Mouse (Mus musculus): ENCODE data around the gene Camk1d. TPM values are rescaled to one million over a fixed set of nuclear protein-coding genes. Genes with fewer than 3 reads are reported as not detected.
"Not testable (repeated sequence)": the region's sequence is repeated elsewhere in the genome, so short reads cannot be mapped to it uniquely, and the experiment has no call there.

Camk1d gene
- polyA plus RNA-seq, 1 experiment, result 9.8 TPM

DNA sequence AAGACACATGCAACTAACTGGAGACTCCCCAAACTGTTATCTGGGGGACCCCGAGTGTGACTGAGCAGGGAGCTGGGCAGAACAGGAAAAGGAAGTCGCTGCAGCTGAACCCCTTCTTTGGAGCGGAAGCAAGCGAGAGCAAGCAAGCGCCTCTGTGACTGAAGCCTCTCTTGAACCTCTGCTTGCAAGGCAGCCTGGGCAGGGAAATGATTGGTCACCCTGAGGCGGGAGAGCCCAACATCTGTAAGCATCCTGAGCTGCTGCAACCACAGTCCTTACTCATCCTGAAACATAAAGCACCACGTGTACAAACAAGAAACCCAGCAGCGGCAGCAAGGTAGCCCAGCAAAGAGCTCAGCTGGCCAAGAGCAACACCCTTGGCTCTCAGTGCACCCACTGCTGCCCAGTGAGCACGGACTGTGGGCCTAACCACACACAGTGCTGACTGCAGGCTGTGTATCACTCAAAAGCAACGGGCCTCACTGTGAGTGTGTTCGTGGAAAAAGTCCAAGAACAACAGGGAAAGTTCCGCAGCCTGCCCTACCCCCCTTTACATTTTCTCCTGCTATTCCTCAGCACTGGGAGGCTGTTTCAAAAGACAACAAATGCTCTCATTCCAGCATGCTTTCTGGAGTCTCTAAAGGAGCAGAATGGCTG is 100.5 kb downstream of the Camk1d start:
- peaks cover 3% of the 10 kb centered on the region for H3K4me1 ChIP-seq (ENCODE audit: control insufficient read depth, insufficient read depth, low read length)
- 10% methylated on average over 12 of the region's 12 CpGs for WGBS
- no peak overlapping the region for H3K27ac ChIP-seq (ENCODE audit: control insufficient read depth, insufficient read depth, low read depth, low read length, poor library complexity)
- no peak overlapping the region for H3K4me3 ChIP-seq (replicated peaks; ENCODE audit: control insufficient read depth, low read depth, low read length)
- no peak for TF ChIP-seq CTCF (IDR thresholded peaks at IDR 0.05; ENCODE audit: control insufficient read depth, insufficient read depth, low read length)
- TF ChIP-seq POLR2A (IDR thresholded peaks at IDR 0.05; ENCODE audit: borderline replicate concordance, control insufficient read depth, low read depth, low read length), result no peak

GRCm38 (mm10) chr2:5611601-5612000 is 102.7 kb downstream of the Camk1d start:
- peaks cover 3% of the 10 kb centered on the region for H3K4me1 ChIP-seq (ENCODE audit: control insufficient read depth, insufficient read depth, low read length)
- 59% methylated on average over 1 of the region's 1 CpGs for WGBS

GRCm38 (mm10) chr2:5610521-5610920 is 103.8 kb downstream of the Camk1d start:
- TF ChIP-seq POLR2A (IDR thresholded peaks at IDR 0.05; ENCODE audit: borderline replicate concordance, control insufficient read depth, low read depth, low read length), result no peak
- TF ChIP-seq CTCF (IDR thresholded peaks at IDR 0.05; ENCODE audit: control insufficient read depth, insufficient read depth, low read length), result no peak
- 83% methylated on average over 4 of the region's 4 CpGs for WGBS
- H3K4me1 ChIP-seq (ENCODE audit: control insufficient read depth, insufficient read depth, low read length), result peaks cover 3% of the 10 kb centered on the region

More at GRCm38 (mm10) chr2:5611601-5612000, 102.7 kb downstream of the Camk1d start:
- H3K27ac ChIP-seq (ENCODE audit: control insufficient read depth, insufficient read depth, low read depth, low read length, poor library complexity), result no peak overlapping the region
- no peak overlapping the region for H3K4me3 ChIP-seq (replicated peaks; ENCODE audit: control insufficient read depth, low read depth, low read length)
- TF ChIP-seq CTCF (IDR thresholded peaks at IDR 0.05; ENCODE audit: control insufficient read depth, insufficient read depth, low read length) (no peak), POLR2A (IDR thresholded peaks at IDR 0.05; ENCODE audit: borderline replicate concordance, control insufficient read depth, low read depth, low read length) (no peak)

GRCm38 (mm10) chr2:5607920-5608841 is 106.1 kb downstream of the Camk1d start:
- Histone ChIP-seq H3K4me1 (ENCODE audit: control insufficient read depth, insufficient read depth, low read length) (no peaks in the 10 kb centered on the region), H3K4me3 (replicated peaks; ENCODE audit: control insufficient read depth, low read depth, low read length) (no peak overlapping the region), H3K27ac (ENCODE audit: control insufficient read depth, insufficient read depth, low read depth, low read length, poor library complexity) (no peak overlapping the region)
- WGBS, result 84% methylated on average over 11 of the region's 11 CpGs
- TF ChIP-seq CTCF (IDR thresholded peaks at IDR 0.05; ENCODE audit: control insufficient read depth, insufficient read depth, low read length) (no peak), POLR2A (IDR thresholded peaks at IDR 0.05; ENCODE audit: borderline replicate concordance, control insufficient read depth, low read depth, low read length) (no peak)

More at GRCm38 (mm10) chr2:5610521-5610920, 103.8 kb downstream of the Camk1d start:
- H3K27ac ChIP-seq (ENCODE audit: control insufficient read depth, insufficient read depth, low read depth, low read length, poor library complexity), result no peak overlapping the region
- no peak overlapping the region for H3K4me3 ChIP-seq (replicated peaks; ENCODE audit: control insufficient read depth, low read depth, low read length)

- no peaks in the 10 kb centered on the region for H3K4me1 ChIP-seq (ENCODE audit: control insufficient read depth, insufficient read depth, low read length)
- 36% methylated on average over 3 of the region's 3 CpGs for WGBS
- TF ChIP-seq POLR2A (IDR thresholded peaks at IDR 0.05; ENCODE audit: borderline replicate concordance, control insufficient read depth, low read depth, low read length) (no peak), CTCF (IDR thresholded peaks at IDR 0.05; ENCODE audit: control insufficient read depth, insufficient read depth, low read length) (no peak)
- H3K4me3 ChIP-seq (replicated peaks; ENCODE audit: control insufficient read depth, low read depth, low read length), result no peak overlapping the region
- no peak overlapping the region for H3K27ac ChIP-seq (ENCODE audit: control insufficient read depth, insufficient read depth, low read depth, low read length, poor library complexity)
Observed at GRCm38 (mm10) chr2:5605849-5606248, 108.5 kb downstream of the Camk1d start.

DNA sequence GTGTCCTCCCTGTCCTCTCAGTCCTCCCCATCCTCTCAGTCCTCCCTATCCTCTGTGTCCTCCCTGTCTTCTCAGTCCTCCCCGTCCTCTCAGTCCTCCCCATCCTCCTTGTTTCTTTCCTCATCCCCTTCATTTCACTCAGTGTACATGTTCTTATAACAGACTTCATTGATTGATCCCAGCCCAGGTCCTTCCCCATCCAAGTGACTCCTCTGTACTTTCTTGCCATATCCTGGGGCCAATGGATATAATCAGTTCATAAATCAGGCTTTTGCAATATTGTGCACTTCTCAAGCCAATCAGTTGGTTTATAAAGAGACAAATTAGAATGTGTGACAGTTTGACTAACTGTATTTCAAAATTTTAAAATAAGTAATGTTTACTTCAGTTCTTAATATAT is 112.3 kb downstream of the Camk1d start:
- WGBS, result 70% methylated on average over 1 of the region's 1 CpGs
- TF ChIP-seq CTCF (IDR thresholded peaks at IDR 0.05; ENCODE audit: control insufficient read depth, insufficient read depth, low read length) (no peak), POLR2A (IDR thresholded peaks at IDR 0.05; ENCODE audit: borderline replicate concordance, control insufficient read depth, low read depth, low read length) (no peak)

GRCm38 (mm10) chr2:5601243-5601642 is 113.1 kb downstream of the Camk1d start:
- WGBS, result 20% methylated on average over 2 of the region's 2 CpGs
- H3K27ac ChIP-seq (ENCODE audit: control insufficient read depth, insufficient read depth, low read depth, low read length, poor library complexity); H3K4me1 ChIP-seq (ENCODE audit: control insufficient read depth, insufficient read depth, low read length); H3K4me3 ChIP-seq (replicated peaks; ENCODE audit: control insufficient read depth, low read depth, low read length): not testable (repeated sequence)

More for the DNA sequence above, 112.3 kb downstream of the Camk1d start:
- no peak overlapping the region for H3K27ac ChIP-seq (ENCODE audit: control insufficient read depth, insufficient read depth, low read depth, low read length, poor library complexity)
- no peaks in the 10 kb centered on the region for H3K4me1 ChIP-seq (ENCODE audit: control insufficient read depth, insufficient read depth, low read length)
- no peak overlapping the region for H3K4me3 ChIP-seq (replicated peaks; ENCODE audit: control insufficient read depth, low read depth, low read length)

DNA sequence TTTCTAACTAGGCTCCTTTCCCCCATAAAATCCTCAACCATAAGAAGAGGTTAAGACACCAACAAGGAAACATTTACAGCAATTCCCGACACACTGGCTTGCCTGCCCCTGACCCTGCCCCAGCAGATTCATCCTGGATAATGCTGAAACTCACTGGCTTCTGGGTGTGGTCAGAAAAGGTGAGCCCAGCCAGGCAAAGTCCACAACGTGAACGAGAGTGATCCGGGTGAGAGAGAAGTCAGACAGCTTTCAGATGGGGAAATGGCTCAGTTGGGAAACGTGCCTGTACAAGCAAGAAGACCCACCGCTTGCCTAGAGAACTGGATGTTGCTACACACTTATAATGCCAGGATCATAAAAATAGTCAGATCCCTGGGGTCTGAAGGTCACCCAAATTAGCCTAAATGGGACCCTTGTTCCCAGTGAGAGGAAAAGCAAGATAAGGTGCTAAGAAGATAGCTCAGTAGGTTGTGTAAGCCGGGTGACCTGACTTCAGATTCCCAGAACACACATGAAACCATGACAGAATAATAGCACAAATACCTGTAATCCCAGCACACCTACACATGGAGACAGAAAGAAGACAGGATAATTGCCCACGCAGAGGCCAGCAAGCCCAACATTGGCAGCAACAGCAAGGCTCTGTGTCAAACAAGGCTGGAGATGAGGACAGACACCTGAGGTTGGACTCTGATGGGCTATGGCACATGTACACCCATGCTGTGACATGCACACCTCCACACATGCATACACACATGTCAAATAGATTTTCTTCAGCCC is 113.9 kb downstream of the Camk1d start:
- TF ChIP-seq POLR2A (IDR thresholded peaks at IDR 0.05; ENCODE audit: borderline replicate concordance, control insufficient read depth, low read depth, low read length), result no peak
- no peak for TF ChIP-seq CTCF (IDR thresholded peaks at IDR 0.05; ENCODE audit: control insufficient read depth, insufficient read depth, low read length)
- Histone ChIP-seq H3K27ac (ENCODE audit: control insufficient read depth, insufficient read depth, low read depth, low read length, poor library complexity) (no peak overlapping the region), H3K4me3 (replicated peaks; ENCODE audit: control insufficient read depth, low read depth, low read length) (no peak overlapping the region), H3K4me1 (ENCODE audit: control insufficient read depth, insufficient read depth, low read length) (no peaks in the 10 kb centered on the region)
- WGBS, result 64% methylated on average over 8 of the region's 8 CpGs

All from bone marrow, adult 2 months (tissue).